Mouse (Mus musculus): ENCODE measurements at regions not wholly inside any gene's neighbourhood (a gene's known extent, or its start where the extent isn't known, plus 50 kb on each side); places are given as distances from the start of the nearest gene placed in this dataset.

DNA sequence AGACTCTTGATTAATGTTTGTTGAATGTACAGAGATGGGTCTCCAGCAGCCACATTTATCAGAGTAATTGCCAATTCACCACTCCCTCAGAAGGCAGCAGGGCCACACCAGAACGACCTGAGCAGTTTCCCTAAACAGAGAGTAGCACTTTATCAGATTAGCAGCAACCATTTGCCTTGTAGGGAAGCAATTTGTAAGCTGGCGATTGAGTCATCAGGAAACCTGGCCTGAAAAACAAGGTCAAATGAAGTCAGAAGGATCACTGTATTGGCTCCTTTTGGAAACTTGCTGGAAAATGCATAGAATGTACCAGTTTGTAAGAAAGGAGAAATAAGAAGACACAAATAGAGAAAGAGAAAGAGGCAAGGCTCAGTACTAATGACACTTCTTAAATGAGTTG lies 295.1 kb downstream of the Qdpr start:
- DNase-seq (ENCODE audit: low spot score in 2 of 2): no peak
- intact Hi-C loops (cut with DNase I): no loop called here

- intact Hi-C loops (cut with DNase I): loop anchor here (10.0 kb wide), 1 partner anchor 269 kb away; no protein-coding TSS in a partner anchor
- DNase-seq (ENCODE audit: low spot score in 2 of 2): peak in 1 of 2 experiments; percentile 12
These were observed 305.9 kb downstream of the Qdpr start for GRCm38 (mm10) chr5:45144186-45144585.

GRCm38 (mm10) chr5:45137198-45137973 lies 312.6 kb downstream of the Qdpr start:
- no peak for DNase-seq (ENCODE audit: low spot score in 2 of 2)
- intact Hi-C loops (cut with DNase I): no loop called here

GRCm38 (mm10) chr5:45136696-45137095 lies 313.3 kb downstream of the Qdpr start:
- intact Hi-C loops (cut with DNase I): no loop called here

GRCm38 (mm10) chr5:45127971-45128370 lies 322.1 kb downstream of the Qdpr start:
- peak; percentile 45 to 59 for DNase-seq (ENCODE audit: low spot score in 2 of 2)

More at GRCm38 (mm10) chr5:45136696-45137095, 313.3 kb downstream of the Qdpr start:
- DNase-seq (ENCODE audit: low spot score in 2 of 2): no peak

GRCm38 (mm10) chr5:45121751-45122280 lies 322.3 kb upstream of the Ldb2 start:
- no peak for DNase-seq (ENCODE audit: low spot score in 2 of 2)
- intact Hi-C loops (cut with DNase I): no loop called here

More at GRCm38 (mm10) chr5:45127971-45128370, 322.1 kb downstream of the Qdpr start:
- intact Hi-C loops (cut with DNase I): no loop called here

DNA sequence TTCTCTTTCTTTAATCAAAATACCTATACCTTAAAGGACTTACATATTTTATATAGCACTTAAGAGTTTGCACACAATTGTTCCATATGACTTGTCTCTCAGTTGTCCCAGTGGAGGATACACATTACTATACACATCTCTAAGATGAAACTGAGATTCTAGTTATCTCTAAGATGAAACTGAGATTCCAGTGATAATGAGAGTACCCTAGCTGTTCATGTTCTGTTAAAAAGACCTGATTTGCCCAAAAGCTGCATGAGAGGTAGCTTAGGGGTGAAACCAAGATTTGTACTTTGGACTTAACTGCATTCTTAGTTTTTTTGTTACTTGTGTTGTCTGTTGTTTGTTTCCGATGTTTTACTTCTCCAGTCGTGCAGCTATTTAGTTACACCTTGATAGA lies 320.3 kb upstream of the Ldb2 start:
- intact Hi-C loops (cut with DNase I): no loop called here
- DNase-seq (ENCODE audit: low spot score in 2 of 2): no peak

DNA sequence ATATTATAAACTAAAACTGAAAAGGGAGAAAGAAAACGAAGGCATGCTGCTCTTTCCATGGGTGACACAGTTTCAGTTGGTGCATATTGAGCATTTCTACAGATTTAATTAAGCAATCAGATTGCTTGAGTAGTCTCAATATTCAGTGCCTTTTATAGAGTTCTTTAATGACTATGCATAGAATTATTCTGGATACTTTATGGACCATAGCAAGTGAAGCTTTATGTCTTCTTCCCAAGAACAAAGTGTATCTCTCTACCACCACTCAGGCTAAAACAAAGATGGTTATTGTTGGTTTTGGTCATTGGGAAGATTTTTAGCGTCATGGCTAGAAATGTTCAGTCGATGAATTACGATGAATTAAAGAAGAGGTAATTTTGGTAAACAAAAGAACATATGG lies 311.8 kb upstream of the Ldb2 start:
- intact Hi-C loops (cut with DNase I): no loop called here

GRCm38 (mm10) chr5:45110797-45111196 lies 311.3 kb upstream of the Ldb2 start:
- DNase-seq (ENCODE audit: low spot score in 2 of 2): no peak
- intact Hi-C loops (cut with DNase I): no loop called here

More for the DNA sequence above, 311.8 kb upstream of the Ldb2 start:
- DNase-seq (ENCODE audit: low spot score in 2 of 2): no peak

GRCm38 (mm10) chr5:45105236-45105816 lies 305.8 kb upstream of the Ldb2 start:
- intact Hi-C loops (cut with DNase I): no loop called here
- no peak for DNase-seq (ENCODE audit: low spot score in 2 of 2)

DNA sequence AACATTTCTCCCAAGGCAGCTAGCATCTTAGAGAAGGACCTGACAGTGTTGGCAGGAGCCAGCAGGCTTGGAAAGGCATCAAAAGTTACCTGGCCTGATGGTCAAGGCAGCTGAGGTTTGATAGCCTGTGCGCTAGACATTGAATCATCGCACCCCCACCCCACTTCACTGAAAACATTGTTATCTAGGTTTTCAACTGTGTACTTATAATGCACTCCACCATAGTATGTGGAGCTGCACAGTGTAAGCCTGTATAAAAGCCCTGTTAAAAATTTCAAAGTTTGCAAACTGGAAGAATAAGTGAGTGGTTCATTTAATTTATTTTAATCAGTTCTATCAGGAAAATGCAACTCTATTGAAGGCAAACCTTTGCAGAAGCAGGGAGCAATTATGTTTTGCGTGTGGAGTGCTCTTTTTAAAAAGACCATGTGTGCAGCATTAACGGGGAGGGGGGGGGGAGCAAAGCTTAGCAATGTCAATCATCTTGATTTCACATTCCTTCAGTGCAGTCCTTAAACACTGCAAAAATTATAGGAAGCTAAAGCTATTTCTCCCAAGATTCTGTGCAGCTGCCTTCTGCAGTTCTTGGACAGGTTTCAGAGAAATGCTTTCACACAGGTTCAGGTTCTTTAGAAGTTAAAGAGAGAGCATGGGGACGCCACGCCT lies 304.4 kb upstream of the Ldb2 start:
- intact Hi-C loops (cut with DNase I): no loop called here
- DNase-seq (ENCODE audit: low spot score in 2 of 2): no peak

GRCm38 (mm10) chr5:45102661-45103060 lies 303.2 kb upstream of the Ldb2 start:
- intact Hi-C loops (cut with DNase I): no loop called here
- no peak for DNase-seq (ENCODE audit: low spot score in 2 of 2)

DNA sequence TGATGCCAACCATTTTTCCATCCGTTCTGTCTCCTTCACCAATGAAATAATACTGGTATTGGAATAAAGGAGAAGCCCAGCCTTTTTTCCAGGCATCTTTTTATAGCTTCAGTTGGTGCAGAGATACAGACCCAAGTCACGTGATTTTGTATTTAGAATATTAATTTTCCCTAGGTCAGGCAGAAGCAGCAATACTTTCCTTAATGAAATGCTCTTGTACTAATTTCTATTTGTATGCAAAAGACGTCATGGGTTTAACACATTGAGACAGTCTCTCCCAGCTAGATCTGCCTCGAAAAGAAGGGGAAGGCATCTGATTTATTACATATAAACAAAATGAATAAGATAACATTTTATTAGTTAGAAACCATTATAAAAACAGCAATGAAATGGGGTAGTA lies 302.3 kb upstream of the Ldb2 start:
- intact Hi-C loops (cut with DNase I): no loop called here
- no peak for DNase-seq (ENCODE audit: low spot score in 2 of 2)

DNA sequence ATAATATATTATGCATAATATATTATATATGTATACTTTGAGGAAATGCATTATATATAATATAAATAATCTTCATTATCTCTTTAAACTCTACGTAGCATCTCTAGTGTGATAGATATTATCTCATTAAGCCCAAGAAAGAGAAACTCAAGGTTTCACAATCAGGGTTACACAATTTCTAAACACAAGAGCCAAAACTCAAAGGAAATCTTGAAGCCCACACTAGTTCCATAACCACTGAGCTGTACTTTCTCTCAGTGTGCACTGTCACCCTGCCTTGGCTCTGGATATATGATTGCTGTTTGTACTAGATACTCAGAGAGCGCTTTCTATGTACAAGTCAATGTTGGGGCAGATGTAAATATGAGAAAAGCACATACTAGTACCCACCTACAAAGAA lies 299.6 kb upstream of the Ldb2 start:
- DNase-seq (ENCODE audit: low spot score in 2 of 2): no peak
- intact Hi-C loops (cut with DNase I): no loop called here

GRCm38 (mm10) chr5:45097941-45098340 lies 298.5 kb upstream of the Ldb2 start:
- no peak for DNase-seq (ENCODE audit: low spot score in 2 of 2)
- intact Hi-C loops (cut with DNase I): no loop called here

DNA sequence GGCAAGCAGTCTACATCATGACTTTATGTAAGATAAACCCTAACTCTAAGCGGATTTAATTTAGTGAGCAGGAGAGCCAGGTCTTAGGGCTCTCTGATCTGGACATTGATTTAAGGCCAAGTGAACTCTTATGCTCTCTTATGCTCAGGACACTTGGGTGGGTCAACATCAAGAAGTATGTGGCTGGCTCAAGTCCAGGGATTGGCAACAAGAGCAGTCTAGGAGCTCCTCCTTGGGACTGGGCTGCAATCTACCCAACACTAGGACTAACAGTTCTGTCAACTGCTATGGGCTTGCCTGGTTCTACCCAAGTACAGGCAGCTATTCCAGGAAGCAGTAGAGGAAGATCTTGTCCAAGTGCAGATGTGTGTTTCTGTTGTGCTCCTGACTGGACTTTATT lies 285.3 kb upstream of the Ldb2 start:
- DNase-seq (ENCODE audit: low spot score in 2 of 2): no peak
- intact Hi-C loops (cut with DNase I): no loop called here

GRCm38 (mm10) chr5:45082601-45083000 lies 283.1 kb upstream of the Ldb2 start:
- intact Hi-C loops (cut with DNase I): no loop called here
- no peak for DNase-seq (ENCODE audit: low spot score in 2 of 2)

GRCm38 (mm10) chr5:45076347-45076890 lies 276.9 kb upstream of the Ldb2 start:
- intact Hi-C loops (cut with DNase I): no loop called here
- DNase-seq (ENCODE audit: low spot score in 2 of 2): no peak

GRCm38 (mm10) chr5:45075195-45075594 lies 275.7 kb upstream of the Ldb2 start:
- intact Hi-C loops (cut with DNase I): no loop called here

GRCm38 (mm10) chr5:45072529-45072928 lies 273.0 kb upstream of the Ldb2 start:
- intact Hi-C loops (cut with DNase I): no loop called here
- no peak for DNase-seq (ENCODE audit: low spot score in 2 of 2)

More at GRCm38 (mm10) chr5:45075195-45075594, 275.7 kb upstream of the Ldb2 start:
- DNase-seq (ENCODE audit: low spot score in 2 of 2): no peak

Measured in left cerebral cortex, postnatal 36 days (tissue).